Mouse (Mus musculus): ENCODE results near the gene Letm1. TPM values are rescaled to one million over a fixed set of nuclear protein-coding genes. Genes with fewer than 3 reads are reported as not detected.

Letm1 gene
- polyA plus RNA-seq, 1 experiment: 10.9 TPM

DNA sequence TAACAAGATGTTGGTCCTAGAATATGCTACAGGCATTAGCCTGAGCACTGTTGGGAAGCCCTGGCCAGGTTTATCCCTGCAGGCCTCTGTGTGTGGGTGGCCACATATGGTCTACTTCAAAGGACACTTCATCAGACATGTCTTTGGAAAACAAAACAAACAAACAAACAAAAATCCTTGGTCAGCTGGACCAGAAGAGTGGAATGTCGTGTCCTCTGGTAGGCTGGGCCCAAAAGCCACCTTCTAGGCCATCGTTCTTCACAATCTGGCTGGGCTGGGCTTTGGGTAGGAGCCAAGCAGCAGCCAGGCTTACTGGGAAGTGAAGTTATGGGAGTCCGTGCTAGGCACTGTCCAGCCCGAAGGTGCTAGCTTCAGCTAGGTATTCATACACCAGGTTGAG is 75.5 kb downstream of the Letm1 start:
- no peak overlapping the region for H3K4me3 ChIP-seq (replicated peaks; ENCODE audit: control insufficient read depth, low read depth, low read length)
- H3K4me1 ChIP-seq (ENCODE audit: control insufficient read depth, insufficient read depth, low read length): no peaks in the 10 kb centered on the region
- TF ChIP-seq POLR2A (IDR thresholded peaks at IDR 0.05; ENCODE audit: borderline replicate concordance, control insufficient read depth, low read depth, low read length) (no peak), CTCF (IDR thresholded peaks at IDR 0.05; ENCODE audit: control insufficient read depth, insufficient read depth, low read length) (no peak)
- H3K27ac ChIP-seq (ENCODE audit: control insufficient read depth, insufficient read depth, low read depth, low read length, poor library complexity): no peak overlapping the region
- 70% methylated on average over 4 of the region's 4 CpGs for WGBS

DNA sequence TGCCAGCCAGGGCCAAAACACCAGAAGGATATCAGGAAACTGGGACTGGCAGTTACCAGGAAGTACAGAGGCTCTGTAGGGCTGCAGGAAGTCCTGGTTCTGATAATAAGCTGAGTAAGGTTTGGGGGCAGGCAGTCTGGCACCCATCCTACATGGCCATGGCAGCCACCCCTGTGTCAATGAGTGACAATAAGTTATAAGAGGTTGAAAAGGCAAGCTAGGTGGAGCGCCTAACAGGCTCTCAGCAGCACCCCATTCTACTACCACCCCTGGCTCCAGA is 76.3 kb downstream of the Letm1 start:
- Histone ChIP-seq H3K4me1 (ENCODE audit: control insufficient read depth, insufficient read depth, low read length) (no peaks in the 10 kb centered on the region), H3K4me3 (replicated peaks; ENCODE audit: control insufficient read depth, low read depth, low read length) (no peak overlapping the region), H3K27ac (ENCODE audit: control insufficient read depth, insufficient read depth, low read depth, low read length, poor library complexity) (no peak overlapping the region)
- TF ChIP-seq CTCF (IDR thresholded peaks at IDR 0.05; ENCODE audit: control insufficient read depth, insufficient read depth, low read length) (no peak), POLR2A (IDR thresholded peaks at IDR 0.05; ENCODE audit: borderline replicate concordance, control insufficient read depth, low read depth, low read length) (no peak)
- 59% methylated on average over 1 of the region's 1 CpGs for WGBS

DNA sequence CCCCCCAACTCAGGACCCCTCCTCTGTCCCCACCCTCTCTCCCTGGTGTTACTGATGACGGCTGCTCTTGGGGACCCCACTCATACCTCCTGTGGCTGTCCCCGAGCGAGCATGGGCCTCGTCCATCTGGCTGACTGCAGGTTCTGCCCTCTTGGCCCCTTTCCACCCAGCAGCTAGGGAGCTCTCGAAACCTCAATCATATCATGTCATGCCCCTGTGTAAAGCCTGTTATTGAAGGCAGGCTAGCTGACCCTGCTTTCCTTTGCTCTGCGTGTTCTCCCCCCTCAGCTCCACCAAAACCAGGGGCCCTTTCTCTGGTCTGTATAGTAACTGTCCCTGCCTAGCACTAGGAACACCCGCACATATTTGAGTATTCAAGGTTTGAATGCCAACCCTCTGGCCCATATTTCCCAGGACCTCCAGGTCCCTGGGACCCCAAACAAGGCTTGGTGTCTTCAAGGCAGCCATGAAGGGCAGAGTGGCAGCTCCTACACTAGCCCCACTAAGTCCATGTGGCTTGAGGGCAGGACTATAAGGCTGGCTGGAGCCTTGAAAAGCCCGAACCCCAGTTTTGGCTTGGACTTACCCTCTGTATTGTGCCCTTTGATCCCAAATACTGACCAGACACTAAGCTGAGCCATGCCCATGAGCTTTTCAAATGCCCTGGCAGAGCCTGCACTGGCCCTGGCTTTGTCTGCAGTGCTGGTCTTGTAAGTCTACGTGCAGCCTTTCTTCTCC is 76.8 kb downstream of the Letm1 start:
- 75% methylated on average over 9 of the region's 9 CpGs for whole genome bisulfite sequencing
- TF ChIP-seq POLR2A (IDR thresholded peaks at IDR 0.05; ENCODE audit: borderline replicate concordance, control insufficient read depth, low read depth, low read length) (no peak), CTCF (IDR thresholded peaks at IDR 0.05; ENCODE audit: control insufficient read depth, insufficient read depth, low read length) (no peak)
- Histone ChIP-seq H3K27ac (ENCODE audit: control insufficient read depth, insufficient read depth, low read depth, low read length, poor library complexity) (no peak overlapping the region), H3K4me1 (ENCODE audit: control insufficient read depth, insufficient read depth, low read length) (no peaks in the 10 kb centered on the region), H3K4me3 (replicated peaks; ENCODE audit: control insufficient read depth, low read depth, low read length) (no peak overlapping the region)

DNA sequence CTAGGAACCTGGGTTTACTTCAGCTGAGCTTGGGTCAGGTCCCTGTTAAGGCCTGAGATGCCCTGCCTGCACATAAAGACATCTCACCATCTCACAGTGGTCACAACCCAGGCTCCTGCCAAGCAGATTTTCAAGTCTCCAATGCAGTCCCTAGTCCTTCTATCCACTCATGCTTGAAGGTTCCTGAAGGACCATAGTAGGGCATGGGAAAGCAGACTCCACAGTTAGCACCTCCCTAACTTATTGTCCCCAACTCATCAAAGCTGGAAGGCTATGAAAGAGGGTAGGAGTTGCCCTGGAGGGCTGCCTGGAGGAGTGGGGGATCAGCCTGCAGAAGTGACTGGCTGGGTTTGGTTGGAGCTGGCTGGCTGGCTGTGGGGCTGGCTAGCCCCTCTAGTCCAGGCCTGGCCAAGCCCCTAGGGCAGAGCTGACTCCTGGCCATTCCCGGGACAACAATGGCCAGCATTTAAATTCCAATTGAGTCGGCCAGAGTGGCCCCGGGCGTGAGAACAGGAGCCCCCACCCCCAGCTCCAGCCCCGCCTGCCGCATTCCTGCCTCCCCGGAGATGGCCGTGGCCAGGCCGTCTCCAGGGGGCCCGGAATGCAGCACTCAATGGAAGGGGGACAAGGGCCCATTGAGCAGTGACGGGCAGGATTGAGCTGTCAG is 77.5 kb downstream of the Letm1 start:
- H3K27ac ChIP-seq (ENCODE audit: control insufficient read depth, insufficient read depth, low read depth, low read length, poor library complexity): no peak overlapping the region
- TF ChIP-seq CTCF (IDR thresholded peaks at IDR 0.05; ENCODE audit: control insufficient read depth, insufficient read depth, low read length) (no peak), POLR2A (IDR thresholded peaks at IDR 0.05; ENCODE audit: borderline replicate concordance, control insufficient read depth, low read depth, low read length) (no peak)
- WGBS: 84% methylated on average over 11 of the region's 11 CpGs
- H3K4me3 ChIP-seq (replicated peaks; ENCODE audit: control insufficient read depth, low read depth, low read length): no peak overlapping the region
- no peaks in the 10 kb centered on the region for H3K4me1 ChIP-seq (ENCODE audit: control insufficient read depth, insufficient read depth, low read length)

DNA sequence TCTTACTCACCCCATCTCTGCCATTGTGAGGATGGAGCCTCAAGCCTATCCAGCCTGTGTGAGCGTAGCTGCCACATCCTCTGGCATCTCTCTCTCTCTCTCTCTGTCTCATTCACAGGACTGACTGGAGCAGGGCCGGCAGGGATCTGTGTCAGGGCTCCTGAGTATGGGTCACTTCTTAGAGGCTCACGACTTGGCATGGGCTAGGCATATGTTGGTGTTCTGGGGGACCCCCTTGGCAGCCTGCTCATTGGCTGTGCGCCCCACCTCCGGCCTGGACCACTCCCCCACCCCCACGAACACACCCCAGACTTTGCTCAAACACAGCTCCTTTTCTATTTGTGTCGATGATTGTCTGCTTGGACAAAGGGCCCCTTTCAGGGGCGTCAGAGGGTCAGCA is 78.6 kb downstream of the Letm1 start:
- no peaks in the 10 kb centered on the region for H3K4me1 ChIP-seq (ENCODE audit: control insufficient read depth, insufficient read depth, low read length)
- no peak overlapping the region for H3K4me3 ChIP-seq (replicated peaks; ENCODE audit: control insufficient read depth, low read depth, low read length)
- TF ChIP-seq CTCF (IDR thresholded peaks at IDR 0.05; ENCODE audit: control insufficient read depth, insufficient read depth, low read length) (no peak), POLR2A (IDR thresholded peaks at IDR 0.05; ENCODE audit: borderline replicate concordance, control insufficient read depth, low read depth, low read length) (no peak)
- WGBS: 82% methylated on average over 8 of the region's 8 CpGs
- H3K27ac ChIP-seq (ENCODE audit: control insufficient read depth, insufficient read depth, low read depth, low read length, poor library complexity): no peak overlapping the region

DNA sequence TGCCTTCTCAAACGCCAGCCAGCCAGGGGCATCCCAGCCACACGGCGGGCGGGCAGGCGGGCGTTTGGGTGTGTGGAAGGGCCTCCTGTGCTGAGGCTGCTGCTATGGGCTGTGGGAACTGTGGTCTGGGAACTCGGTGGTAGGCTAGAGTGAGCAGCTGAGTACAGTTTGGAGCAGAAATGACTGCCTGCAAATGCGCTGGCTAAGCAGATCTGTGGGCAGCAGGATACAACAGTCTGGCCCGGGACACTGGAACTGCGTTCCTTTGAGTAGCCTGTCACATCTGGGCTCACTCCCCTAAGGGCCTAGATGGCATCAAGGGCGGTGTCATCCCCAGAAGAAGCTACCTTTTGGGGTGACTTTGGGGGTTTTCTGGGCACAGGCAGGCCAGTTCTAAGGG is 80.8 kb downstream of the Letm1 start:
- H3K4me1 ChIP-seq (ENCODE audit: control insufficient read depth, insufficient read depth, low read length): no peaks in the 10 kb centered on the region
- 79% methylated on average over 11 of the region's 11 CpGs for WGBS
- no peak for TF ChIP-seq CTCF (IDR thresholded peaks at IDR 0.05; ENCODE audit: control insufficient read depth, insufficient read depth, low read length)
- no peak for TF ChIP-seq POLR2A (IDR thresholded peaks at IDR 0.05; ENCODE audit: borderline replicate concordance, control insufficient read depth, low read depth, low read length)
- H3K4me3 ChIP-seq (replicated peaks; ENCODE audit: control insufficient read depth, low read depth, low read length): no peak overlapping the region
- H3K27ac ChIP-seq (ENCODE audit: control insufficient read depth, insufficient read depth, low read depth, low read length, poor library complexity): no peak overlapping the region

DNA sequence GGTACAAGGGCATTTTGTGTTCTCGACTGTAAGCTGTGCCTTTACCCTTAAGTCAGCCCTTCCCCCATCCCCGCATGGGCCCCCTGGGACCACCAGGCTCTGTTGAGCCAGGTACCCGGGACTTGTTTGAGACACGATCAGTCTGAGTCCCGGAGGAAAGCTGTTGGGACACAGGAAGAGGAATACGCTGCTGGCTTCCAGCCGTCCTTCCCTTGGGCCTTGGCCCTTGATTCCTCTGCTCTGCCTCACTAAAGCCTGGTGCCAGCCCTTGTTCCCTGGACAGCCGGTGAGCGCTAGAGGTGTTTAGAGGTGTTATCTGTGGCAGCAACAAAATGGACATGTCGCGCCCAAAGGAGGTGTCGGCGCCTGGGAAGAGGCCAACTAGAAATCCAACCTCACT is 82.6 kb downstream of the Letm1 start:
- H3K27ac ChIP-seq (ENCODE audit: control insufficient read depth, insufficient read depth, low read depth, low read length, poor library complexity): no peak overlapping the region
- H3K4me1 ChIP-seq (ENCODE audit: control insufficient read depth, insufficient read depth, low read length): no peaks in the 10 kb centered on the region
- TF ChIP-seq POLR2A (IDR thresholded peaks at IDR 0.05; ENCODE audit: borderline replicate concordance, control insufficient read depth, low read depth, low read length) (no peak), CTCF (IDR thresholded peaks at IDR 0.05; ENCODE audit: control insufficient read depth, insufficient read depth, low read length) (no peak)
- H3K4me3 ChIP-seq (replicated peaks; ENCODE audit: control insufficient read depth, low read depth, low read length): no peak overlapping the region
- WGBS: 87% methylated on average over 13 of the region's 13 CpGs

DNA sequence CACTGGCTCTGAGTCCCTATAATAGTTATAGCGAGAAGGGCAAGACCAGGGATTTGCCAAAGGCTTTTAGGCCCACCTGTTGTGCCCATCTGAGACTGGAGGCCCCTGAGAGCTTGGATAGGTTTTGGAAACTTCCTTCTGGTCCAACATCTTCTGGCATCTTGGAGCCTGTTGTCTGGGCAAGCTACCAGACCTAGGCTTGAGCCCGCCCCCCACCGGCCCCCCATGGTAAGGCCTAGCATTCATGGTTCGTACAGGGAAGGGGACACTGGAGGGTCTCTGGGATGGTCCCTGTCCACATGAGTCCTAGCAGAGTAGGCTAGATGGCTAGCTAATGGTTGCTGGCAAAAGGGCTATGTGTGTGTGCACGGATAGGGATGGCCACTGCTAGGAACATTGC is 83.9 kb downstream of the Letm1 start:
- H3K4me3 ChIP-seq (replicated peaks; ENCODE audit: control insufficient read depth, low read depth, low read length): no peak overlapping the region
- 87% methylated on average over 5 of the region's 5 CpGs for WGBS
- TF ChIP-seq POLR2A (IDR thresholded peaks at IDR 0.05; ENCODE audit: borderline replicate concordance, control insufficient read depth, low read depth, low read length) (no peak), CTCF (IDR thresholded peaks at IDR 0.05; ENCODE audit: control insufficient read depth, insufficient read depth, low read length) (no peak)
- no peak overlapping the region for H3K27ac ChIP-seq (ENCODE audit: control insufficient read depth, insufficient read depth, low read depth, low read length, poor library complexity)
- H3K4me1 ChIP-seq (ENCODE audit: control insufficient read depth, insufficient read depth, low read length): no peaks in the 10 kb centered on the region

Measured in bone marrow, adult 2 months (tissue).